ENCODE assay signal across 8 mouse cellular contexts in the genomic region with DNA sequence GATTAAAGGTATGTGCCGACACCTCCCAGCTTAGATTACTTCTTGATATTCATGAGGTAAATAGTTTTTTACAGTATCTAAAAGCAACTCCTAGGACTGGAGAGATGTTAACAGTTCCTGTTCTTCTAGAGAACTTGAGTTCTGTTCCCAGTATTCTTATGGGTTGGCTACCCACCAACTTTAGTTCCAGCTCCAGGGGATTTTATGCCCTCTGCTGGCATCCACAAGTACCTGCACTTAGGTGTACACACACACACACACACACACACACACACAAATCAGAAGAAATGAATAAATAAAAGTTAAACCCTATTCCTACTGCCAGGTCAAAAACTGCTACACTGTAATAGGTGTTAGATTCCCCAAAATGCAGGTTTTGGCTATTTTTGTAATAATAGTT. TPM values are rescaled to one million over a fixed set of nuclear protein-coding genes. Genes with fewer than 3 reads are reported as not detected.
DNase-seq lines count a peak whose midpoint lies in the region; ATAC-seq and TF ChIP-seq lines count a peak whose summit lies in the region.

No protein-coding gene starts in this region.

- no peaks in the 10 kb centered on the region for H3K36me3 ChIP-seq in heart, embryonic 11.5 days (ENCODE audit: control insufficient read depth, insufficient read depth, low read length)
- peaks cover 0 to 11% of the 10 kb centered on the region in 2 experiments; a peak in 2 of 4 replicates for H3K36me3 ChIP-seq in MEL (ENCODE audit: control insufficient read depth in 1 of 2, insufficient read depth in 2 of 2, low read length in 2 of 2)
- H3K36me3 ChIP-seq in hindbrain, embryonic 13.5 days = peaks cover 4% of the 10 kb centered on the region; the same call in 1 of the 2 replicates
- H3K36me3 ChIP-seq in midbrain, embryonic 14.5 days (ENCODE audit: control insufficient read depth, insufficient read depth, low read length) = peaks cover 8% of the 10 kb centered on the region; the same call in 1 of the 2 replicates

- 100% methylated on average over 1 of the region's 1 CpGs for WGBS in heart, embryonic 11.5 days (ENCODE audit: insufficient replicate concordance)
- 100% methylated on average over 1 of the region's 1 CpGs for WGBS in hindbrain, embryonic 13.5 days
- WGBS in midbrain, embryonic 14.5 days = 100% methylated on average over 1 of the region's 1 CpGs

- peaks cover 26% of the 10 kb centered on the region for H3K79me2 ChIP-seq in MEL (ENCODE audit: control insufficient read depth, insufficient read depth, low read length, poor library complexity)

- peak; percentile 21 for TF ChIP-seq RAD21 in MEL (IDR thresholded peaks at IDR 0.05; ENCODE audit: low read depth, low read length)

- TF ChIP-seq CTCF in MEL (IDR thresholded peaks at IDR 0.05 in 2 of 3, conservative IDR thresholded peaks at IDR 0.05 in 1 of 3; ENCODE audit: control insufficient read depth in 1 of 3, insufficient read depth in 1 of 3, low read depth in 2 of 3, low read length in 3 of 3, poor library complexity in 1 of 3, severe bottlenecking in 1 of 3) = peak; percentile 16 to 52 (median 42); a peak in 4 of 6 replicates

- H3K9me3 ChIP-seq in heart, embryonic 11.5 days (replicated peaks; ENCODE audit: control insufficient read depth, low read length) = no peaks in the 10 kb centered on the region
- H3K9me3 ChIP-seq in MEL (replicated peaks; ENCODE audit: insufficient read depth, low read length) = no peaks in the 10 kb centered on the region
- H3K9me3 ChIP-seq in hindbrain, embryonic 13.5 days = no peaks in the 10 kb centered on the region
- no peaks in the 10 kb centered on the region for H3K9me3 ChIP-seq in midbrain, embryonic 14.5 days (ENCODE audit: control insufficient read depth, low read length)

- H3K4me1 ChIP-seq in heart, embryonic 11.5 days (ENCODE audit: control insufficient read depth, insufficient read depth, low read length) = peaks cover 20% of the 10 kb centered on the region
- H3K4me1 ChIP-seq in MEL (ENCODE audit: control insufficient read depth in 1 of 2, insufficient read depth in 2 of 2, low read length in 2 of 2) = peaks cover 0 to 11% of the 10 kb centered on the region in 2 experiments; a peak in 2 of 4 replicates
- peaks cover 24% of the 10 kb centered on the region for H3K4me1 ChIP-seq in hindbrain, embryonic 13.5 days (replicated peaks)
- H3K4me1 ChIP-seq in midbrain, embryonic 14.5 days (ENCODE audit: control insufficient read depth, insufficient read depth, low read length) = peaks cover 15% of the 10 kb centered on the region

- no peaks in the 10 kb centered on the region for H3K27me3 ChIP-seq in heart, embryonic 11.5 days (ENCODE audit: control insufficient read depth, insufficient read depth, low read length)
- no peaks in the 10 kb centered on the region for H3K27me3 ChIP-seq in MEL (ENCODE audit: control insufficient read depth in 1 of 2, insufficient read depth in 2 of 2, low read length in 2 of 2)
- H3K27me3 ChIP-seq in hindbrain, embryonic 13.5 days = 0 out of 2 replicates have a peak, but pooled peaks cover 2% of the 10 kb centered on the region
- no peaks in the 10 kb centered on the region for H3K27me3 ChIP-seq in midbrain, embryonic 14.5 days (ENCODE audit: control insufficient read depth, insufficient read depth, low read length)

- H3K4me3 ChIP-seq in heart, embryonic 11.5 days (ENCODE audit: low read depth, low read length) = no peak overlapping the region; the same call in 1 of the 2 replicates
- peak overlapping the region in 1 of 2 experiments; percentile 53; a peak in 1 of 4 replicates for H3K4me3 ChIP-seq in MEL (ENCODE audit: control insufficient read depth in 1 of 2, insufficient read depth in 1 of 2, low read depth in 2 of 2, low read length in 2 of 2)
- peak overlapping the region; percentile 47 for H3K4me3 ChIP-seq in hindbrain, embryonic 13.5 days
- H3K4me3 ChIP-seq in midbrain, embryonic 14.5 days (replicated peaks; ENCODE audit: low read depth, low read length) = peak overlapping the region; percentile 37; the same call in 1 of the 2 replicates

- H3K4me2 ChIP-seq in heart, embryonic 11.5 days = peak overlapping the region; percentile 71; the same call in 1 of the 2 replicates
- peak overlapping the region; percentile 60 for H3K4me2 ChIP-seq in hindbrain, embryonic 13.5 days
- peak overlapping the region; percentile 58 for H3K4me2 ChIP-seq in midbrain, embryonic 14.5 days (ENCODE audit: low read length)

- H3K27ac ChIP-seq in heart, embryonic 11.5 days (ENCODE audit: low read depth, low read length) = no peak overlapping the region
- H3K27ac ChIP-seq in MEL (ENCODE audit: control insufficient read depth, low read depth, low read length) = no peak overlapping the region
- peak overlapping the region; percentile 88 for H3K27ac ChIP-seq in hindbrain, embryonic 13.5 days
- no peak overlapping the region for H3K27ac ChIP-seq in midbrain, embryonic 14.5 days (replicated peaks; ENCODE audit: low read depth, low read length)

- no peak for DNase-seq in heart, adult 18-20 months
- DNase-seq in MEL (ENCODE audit: low read depth, low spot score) = peak; percentile 51
- peak; percentile 9 for DNase-seq in midbrain, embryonic 14.5 days
- no peak for DNase-seq in spleen, adult 18-20 months
- DNase-seq in spleen, adult 12 weeks (ENCODE audit: low spot score) = no peak
- DNase-seq in layer of hippocampus, postnatal 10 days (ENCODE audit: low spot score in 2 of 2) = no peak

- no peak for TF ChIP-seq POLR2A in MEL (IDR thresholded peaks at IDR 0.05; ENCODE audit: control insufficient read depth in 1 of 2, insufficient read depth in 1 of 2, low read depth in 1 of 2, low read length in 2 of 2, poor library complexity in 1 of 2)

- H3K9ac ChIP-seq in heart, embryonic 11.5 days (ENCODE audit: low read depth, low read length) = no peak overlapping the region
- peak overlapping the region; percentile 72; the same call in 1 of the 2 replicates for H3K9ac ChIP-seq in MEL (ENCODE audit: control insufficient read depth, low read depth, low read length, poor library complexity, severe bottlenecking)
- H3K9ac ChIP-seq in hindbrain, embryonic 13.5 days = no peak overlapping the region
- H3K9ac ChIP-seq in midbrain, embryonic 14.5 days (replicated peaks; ENCODE audit: low read length) = peak overlapping the region; percentile 50; the same call in 1 of the 2 replicates

- no peak for ATAC-seq in heart, embryonic 11.5 days (replicated peaks; ENCODE audit: insufficient number of reproducible peaks, low FRiP score, low TSS enrichment)
- ATAC-seq in hindbrain, embryonic 13.5 days (ENCODE audit: low FRiP score) = no peak
- ATAC-seq in midbrain, embryonic 14.5 days (ENCODE audit: low FRiP score, low TSS enrichment) = no peak

- TF ChIP-seq EP300 in MEL (IDR thresholded peaks at IDR 0.05; ENCODE audit: low read depth in 1 of 2, low read length in 2 of 2) = no peak

TF ChIP-seq in MEL, 35 proteins besides CTCF, POLR2A, EP300 and RAD21:
- TF ChIP-seq ETS1 (IDR thresholded peaks at IDR 0.05; ENCODE audit: low read depth, low read length) = no peak
- TF ChIP-seq CHD1 (IDR thresholded peaks at IDR 0.05; ENCODE audit: low read depth, low read length) = 0 out of 2 replicates have a peak, but pooled peaks have one; percentile 49
- no peak for TF ChIP-seq RCOR1 (IDR thresholded peaks at IDR 0.05; ENCODE audit: low read depth, low read length)
- no peak for TF ChIP-seq MYB (IDR thresholded peaks at IDR 0.05; ENCODE audit: low read depth, low read length)
- TF ChIP-seq SMC3 (IDR thresholded peaks at IDR 0.05; ENCODE audit: low read depth, low read length) = peak; percentile 48

RNA-seq across cellular contexts. Expression of a gene that starts 1.5 kb away (rescaled TPM):
- polyA plus RNA-seq in heart, embryonic 11.5 days (2014; fragmentation: Nextera tagmentation; extraction: Ambion mirVana) = 8.6 and 11.8 TPM in 2 replicates
- 10 to 100 TPM; 97.2 to 99.2 TPM for total RNA-seq in heart, adult 18-20 months (2021)
- 16.4 and 16.5 TPM in 2 replicates for total RNA-seq in MEL (2012; rRNA removed)
- 10 to 100 TPM; 38.8 to 64.6 TPM for polyA plus RNA-seq in MEL (2012; ENCODE audit: insufficient read depth in 1 of 2, insufficient read length in 2 of 2, low read depth in 1 of 2, low replicate concordance in 2 of 2, missing spikeins in 1 of 2)
- 3.9 and 4.3 TPM in 2 replicates for polyA plus RNA-seq in hindbrain, embryonic 13.5 days (2015; fragmentation: Nextera tagmentation; extraction: Ambion mirVana)
- 6.7 and 8.0 TPM in 2 replicates for polyA plus RNA-seq in midbrain, embryonic 14.5 days (2014; fragmentation: Nextera tagmentation; extraction: Ambion mirVana)
- 10 to 100 TPM; 54.2 to 56.3 TPM for total RNA-seq in layer of hippocampus, postnatal 10 days (2021)

RNA-seq across cellular contexts. Expression of a gene that starts 52.1 kb away (rescaled TPM):
- polyA plus RNA-seq in heart, embryonic 11.5 days (2014; fragmentation: Nextera tagmentation; extraction: Ambion mirVana) = 22.9 and 23.3 TPM in 2 replicates
- 10 to 100 TPM; 24.7 to 27.3 TPM for total RNA-seq in heart, adult 18-20 months (2021)
- total RNA-seq in MEL (2012; rRNA removed) = 5.4 and 6.1 TPM in 2 replicates
- 10 to 100 TPM in 1 of 2 experiments, not detected in 1; 33.5 TPM for polyA plus RNA-seq in MEL (2012; ENCODE audit: insufficient read depth in 1 of 2, insufficient read length in 2 of 2, low read depth in 1 of 2, low replicate concordance in 2 of 2, missing spikeins in 1 of 2)
- polyA plus RNA-seq in hindbrain, embryonic 13.5 days (2015; fragmentation: Nextera tagmentation; extraction: Ambion mirVana) = 19.6 and 19.8 TPM in 2 replicates
- 19.1 and 23.1 TPM in 2 replicates for polyA plus RNA-seq in midbrain, embryonic 14.5 days (2014; fragmentation: Nextera tagmentation; extraction: Ambion mirVana)
- total RNA-seq in layer of hippocampus, postnatal 10 days (2021) = 10 to 100 TPM; 20.3 to 22.3 TPM

Comparison
In these comparisons a context has a peak if more than half of its experiments do, and no peak if none do; other contexts are left out.
1. H3K9ac ChIP-seq: peak in MEL (single experiment) and midbrain, embryonic 14.5 days (single experiment); none in heart, embryonic 11.5 days (single experiment) and hindbrain, embryonic 13.5 days (single experiment).
2. DNase-seq: peak in MEL (single experiment) and midbrain, embryonic 14.5 days (single experiment); none in heart, adult 18-20 months (0 of 2), spleen, adult 18-20 months (0 of 2), spleen, adult 12 weeks (single experiment) and layer of hippocampus, postnatal 10 days (0 of 2).
3. Peak in every context shown above with its lines, with median percentiles within 50 percentile points of each other: H3K4me2 ChIP-seq.